Mouse (Mus musculus): Measurements from ENCODE around the gene Pex19. TPM values are rescaled to one million over a fixed set of nuclear protein-coding genes. Genes with fewer than 3 reads are reported as not detected.
A peak's percentile ranks its signal among the peaks of the same experiment; 100 is the strongest.

Gene Pex19
- polyA plus RNA-seq, 1 experiment, result 26.4 TPM

- Histone ChIP-seq H3K4me3 (ENCODE audit: extremely low read depth, insufficient read depth, insufficient read length) (no peak overlapping the region), H3K36me3 (ENCODE audit: control insufficient read depth, insufficient read depth, low read length) (peaks cover 5% of the 10 kb centered on the region), H3K27ac (ENCODE audit: insufficient read depth, low read length) (no peak overlapping the region), H3K4me1 (ENCODE audit: control insufficient read depth, insufficient read depth, insufficient read length) (no peaks in the 10 kb centered on the region), H3K27me3 (ENCODE audit: control insufficient read depth, insufficient read depth, low read length) (no peaks in the 10 kb centered on the region)
- TF ChIP-seq CTCF (IDR thresholded peaks at IDR 0.05; ENCODE audit: extremely low read depth, insufficient read depth, insufficient read length, insufficient replicate concordance) (no peak), POLR2A (IDR thresholded peaks at IDR 0.05; ENCODE audit: low read depth, low read length) (no peak)
- DNase-seq (ENCODE audit: low read depth in 1 of 2, low spot score in 2 of 2), result no peak
Measured at GRCm38 (mm10) chr1:172160508-172160907, 34.0 kb downstream of the Pex19 start.

- TF ChIP-seq CTCF (IDR thresholded peaks at IDR 0.05; ENCODE audit: extremely low read depth, insufficient read depth, insufficient read length, insufficient replicate concordance) (no peak), POLR2A (IDR thresholded peaks at IDR 0.05; ENCODE audit: low read depth, low read length) (no peak)
- Histone ChIP-seq H3K4me1 (ENCODE audit: control insufficient read depth, insufficient read depth, insufficient read length) (no peaks in the 10 kb centered on the region), H3K36me3 (ENCODE audit: control insufficient read depth, insufficient read depth, low read length) (peaks cover 8% of the 10 kb centered on the region), H3K27me3 (ENCODE audit: control insufficient read depth, insufficient read depth, low read length) (no peaks in the 10 kb centered on the region), H3K4me3 (ENCODE audit: extremely low read depth, insufficient read depth, insufficient read length) (no peak overlapping the region), H3K27ac (ENCODE audit: insufficient read depth, low read length) (no peak overlapping the region)
- WGBS, result 92% methylated on average over 1 of the region's 1 CpGs
- DNase-seq (ENCODE audit: low read depth in 1 of 2, low spot score in 2 of 2), result peak; percentile 15 to 24
Measured at GRCm38 (mm10) chr1:172162009-172162408, 35.5 kb downstream of the Pex19 start.

- H3K27ac ChIP-seq (ENCODE audit: insufficient read depth, low read length), result no peak overlapping the region
- WGBS, result 94% methylated on average over 6 of the region's 6 CpGs
- no peak for TF ChIP-seq POLR2A (IDR thresholded peaks at IDR 0.05; ENCODE audit: low read depth, low read length)
- TF ChIP-seq CTCF (IDR thresholded peaks at IDR 0.05; ENCODE audit: extremely low read depth, insufficient read depth, insufficient read length, insufficient replicate concordance), result no peak
- no peaks in the 10 kb centered on the region for H3K27me3 ChIP-seq (ENCODE audit: control insufficient read depth, insufficient read depth, low read length)
- DNase-seq (ENCODE audit: low read depth in 1 of 2, low spot score in 2 of 2), result no peak
- H3K4me3 ChIP-seq (ENCODE audit: extremely low read depth, insufficient read depth, insufficient read length), result no peak overlapping the region
- H3K36me3 ChIP-seq (ENCODE audit: control insufficient read depth, insufficient read depth, low read length), result peaks cover 12% of the 10 kb centered on the region
- H3K4me1 ChIP-seq (ENCODE audit: control insufficient read depth, insufficient read depth, insufficient read length), result no peaks in the 10 kb centered on the region
Measured at GRCm38 (mm10) chr1:172162959-172163358, 36.4 kb downstream of the Pex19 start.

- H3K27ac ChIP-seq (ENCODE audit: insufficient read depth, low read length), result no peak overlapping the region
Measured at GRCm38 (mm10) chr1:172167911-172168310, 41.4 kb downstream of the Pex19 start.

GRCm38 (mm10) chr1:172169809-172170208 lies 43.3 kb downstream of the Pex19 start:
- DNase-seq (ENCODE audit: low read depth in 1 of 2, low spot score in 2 of 2), result no peak
- Histone ChIP-seq H3K4me3 (ENCODE audit: extremely low read depth, insufficient read depth, insufficient read length) (no peak overlapping the region), H3K36me3 (ENCODE audit: control insufficient read depth, insufficient read depth, low read length) (peaks cover 41% of the 10 kb centered on the region), H3K4me1 (ENCODE audit: control insufficient read depth, insufficient read depth, insufficient read length) (no peaks in the 10 kb centered on the region), H3K27me3 (ENCODE audit: control insufficient read depth, insufficient read depth, low read length) (no peaks in the 10 kb centered on the region), H3K27ac (ENCODE audit: insufficient read depth, low read length) (no peak overlapping the region)
- TF ChIP-seq CTCF (IDR thresholded peaks at IDR 0.05; ENCODE audit: extremely low read depth, insufficient read depth, insufficient read length, insufficient replicate concordance), result no peak
- no peak for TF ChIP-seq POLR2A (IDR thresholded peaks at IDR 0.05; ENCODE audit: low read depth, low read length)
- WGBS, result 94% methylated on average over 5 of the region's 5 CpGs

More at GRCm38 (mm10) chr1:172167911-172168310, 41.4 kb downstream of the Pex19 start:
- WGBS, result 96% methylated on average over 5 of the region's 5 CpGs
- DNase-seq (ENCODE audit: low read depth in 1 of 2, low spot score in 2 of 2), result no peak
- H3K27me3 ChIP-seq (ENCODE audit: control insufficient read depth, insufficient read depth, low read length), result no peaks in the 10 kb centered on the region
- TF ChIP-seq POLR2A (IDR thresholded peaks at IDR 0.05; ENCODE audit: low read depth, low read length) (no peak), CTCF (IDR thresholded peaks at IDR 0.05; ENCODE audit: extremely low read depth, insufficient read depth, insufficient read length, insufficient replicate concordance) (no peak)
- H3K4me3 ChIP-seq (ENCODE audit: extremely low read depth, insufficient read depth, insufficient read length), result no peak overlapping the region
- H3K36me3 ChIP-seq (ENCODE audit: control insufficient read depth, insufficient read depth, low read length), result peaks cover 26% of the 10 kb centered on the region
- H3K4me1 ChIP-seq (ENCODE audit: control insufficient read depth, insufficient read depth, insufficient read length), result no peaks in the 10 kb centered on the region

- TF ChIP-seq POLR2A (IDR thresholded peaks at IDR 0.05; ENCODE audit: low read depth, low read length) (no peak), CTCF (IDR thresholded peaks at IDR 0.05; ENCODE audit: extremely low read depth, insufficient read depth, insufficient read length, insufficient replicate concordance) (no peak)
- H3K27ac ChIP-seq (ENCODE audit: insufficient read depth, low read length), result no peak overlapping the region
- WGBS, result 97% methylated on average over 21 of the region's 21 CpGs
- no peaks in the 10 kb centered on the region for H3K4me1 ChIP-seq (ENCODE audit: control insufficient read depth, insufficient read depth, insufficient read length)
- H3K4me3 ChIP-seq (ENCODE audit: extremely low read depth, insufficient read depth, insufficient read length), result no peak overlapping the region
- no peak for DNase-seq (ENCODE audit: low read depth in 1 of 2, low spot score in 2 of 2)
- peaks cover 42% of the 10 kb centered on the region for H3K36me3 ChIP-seq (ENCODE audit: control insufficient read depth, insufficient read depth, low read length)
- no peaks in the 10 kb centered on the region for H3K27me3 ChIP-seq (ENCODE audit: control insufficient read depth, insufficient read depth, low read length)
Measured at GRCm38 (mm10) chr1:172172381-172172780, 45.8 kb downstream of the Pex19 start.

GRCm38 (mm10) chr1:172173181-172173580 lies 46.6 kb downstream of the Pex19 start:
- 95% methylated on average over 5 of the region's 5 CpGs for WGBS
- Histone ChIP-seq H3K27me3 (ENCODE audit: control insufficient read depth, insufficient read depth, low read length) (no peaks in the 10 kb centered on the region), H3K4me1 (ENCODE audit: control insufficient read depth, insufficient read depth, insufficient read length) (no peaks in the 10 kb centered on the region), H3K4me3 (ENCODE audit: extremely low read depth, insufficient read depth, insufficient read length) (no peak overlapping the region), H3K27ac (ENCODE audit: insufficient read depth, low read length) (no peak overlapping the region), H3K36me3 (ENCODE audit: control insufficient read depth, insufficient read depth, low read length) (peaks cover 42% of the 10 kb centered on the region)
- TF ChIP-seq CTCF (IDR thresholded peaks at IDR 0.05; ENCODE audit: extremely low read depth, insufficient read depth, insufficient read length, insufficient replicate concordance), result no peak
- TF ChIP-seq POLR2A (IDR thresholded peaks at IDR 0.05; ENCODE audit: low read depth, low read length), result no peak
- no peak for DNase-seq (ENCODE audit: low read depth in 1 of 2, low spot score in 2 of 2)
